Mouse (Mus musculus) stomach, postnatal 0 days (tissue): ENCODE results near the gene Arl16.

ENCODE experiments used
- CTCF ChIP-seq: IDR thresholded peaks from 2 replicates; pipeline ENCODE4 v1.5.1; 2016; ENCODE audit warnings: antibody characterized with exemption, low read depth, mild to moderate bottlenecking, moderate library complexity
- EP300 ChIP-seq: optimal IDR thresholded peaks from 2 replicates; pipeline ENCODE3; 2016; ENCODE audit warnings: antibody characterized with exemption

DNA sequence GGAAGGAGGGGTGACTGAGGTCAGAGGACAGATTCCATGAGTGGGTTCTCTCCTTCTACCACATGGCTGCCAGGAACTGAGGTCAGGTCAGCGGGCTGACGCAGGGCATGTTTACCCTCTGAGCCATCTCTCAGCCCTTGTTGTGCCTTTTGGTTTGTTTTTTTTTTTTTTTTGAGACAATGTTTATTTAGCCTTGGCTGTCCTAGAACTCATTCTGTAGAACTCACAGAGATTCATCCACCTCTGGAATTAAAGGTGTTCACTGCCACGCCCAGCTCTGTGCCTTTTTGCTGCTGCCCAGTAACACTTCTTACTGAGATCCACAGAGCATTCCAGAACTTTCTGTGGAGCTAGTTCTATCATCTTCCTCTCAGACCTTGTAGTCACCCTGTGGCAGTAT lies 38.3 kb upstream of the Arl16 start:
- TF ChIP-seq CTCF (no peak), EP300 (no peak)
